Mouse (Mus musculus): ENCODE data around the gene Tmigd1. TPM values are rescaled to one million over a fixed set of nuclear protein-coding genes. Genes with fewer than 3 reads are reported as not detected.
"Not testable (repeated sequence)": the region's sequence is repeated elsewhere in the genome, so short reads cannot be mapped to it uniquely, and the experiment has no call there.

The Tmigd1 gene
- polyA plus RNA-seq, 1 experiment from 2014 or later: 1.7 TPM

DNA sequence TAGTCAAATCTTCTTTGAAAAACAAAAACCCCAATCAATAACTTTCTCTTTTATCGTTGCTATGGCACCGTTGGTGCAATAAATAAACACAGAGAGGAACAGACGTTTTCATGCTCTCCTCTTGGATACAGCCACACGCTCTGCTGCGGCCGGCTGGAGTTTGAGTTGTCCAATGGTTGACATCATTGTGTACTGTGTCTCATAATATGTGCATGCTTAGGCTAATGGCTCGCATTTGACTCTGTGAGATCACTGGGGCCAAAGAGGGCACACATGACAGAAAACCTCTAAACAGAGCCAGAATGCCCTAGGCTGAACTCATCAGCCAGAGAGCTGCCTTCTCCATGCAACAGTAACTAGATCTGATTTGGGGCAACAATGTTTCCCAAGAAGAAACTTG, 12.4 kb downstream of the Tmigd1 start:
- no peak overlapping the region for H3K9ac ChIP-seq (ENCODE audit: low read length)
- no peak overlapping the region for H3K4me2 ChIP-seq (replicated peaks; ENCODE audit: low read depth)
- no peaks in the 10 kb centered on the region for H3K36me3 ChIP-seq (ENCODE audit: control insufficient read depth, insufficient read depth, low read length)
- H3K9me3 ChIP-seq (ENCODE audit: control insufficient read depth, low read length): no peaks in the 10 kb centered on the region
- TF ChIP-seq EP300 (optimal IDR thresholded peaks at IDR 0.05) (no peak), CTCF (IDR thresholded peaks at IDR 0.05; ENCODE audit: low read depth) (no peak)
- peak; percentile 76 for ATAC-seq (ENCODE audit: low FRiP score, low TSS enrichment)
- no peaks in the 10 kb centered on the region for H3K27me3 ChIP-seq (ENCODE audit: control insufficient read depth, insufficient read depth, low read length)
- WGBS: 35% methylated on average over 7 of the region's 7 CpGs
- H3K27ac ChIP-seq (replicated peaks): no peak overlapping the region
- H3K4me3 ChIP-seq (ENCODE audit: low read depth, low read length): no peak overlapping the region
- H3K4me1 ChIP-seq (replicated peaks; ENCODE audit: control insufficient read depth, insufficient read depth): no peaks in the 10 kb centered on the region; the same call in 1 of the 2 replicates
- no peak for DNase-seq (ENCODE audit: low spot score)

DNA sequence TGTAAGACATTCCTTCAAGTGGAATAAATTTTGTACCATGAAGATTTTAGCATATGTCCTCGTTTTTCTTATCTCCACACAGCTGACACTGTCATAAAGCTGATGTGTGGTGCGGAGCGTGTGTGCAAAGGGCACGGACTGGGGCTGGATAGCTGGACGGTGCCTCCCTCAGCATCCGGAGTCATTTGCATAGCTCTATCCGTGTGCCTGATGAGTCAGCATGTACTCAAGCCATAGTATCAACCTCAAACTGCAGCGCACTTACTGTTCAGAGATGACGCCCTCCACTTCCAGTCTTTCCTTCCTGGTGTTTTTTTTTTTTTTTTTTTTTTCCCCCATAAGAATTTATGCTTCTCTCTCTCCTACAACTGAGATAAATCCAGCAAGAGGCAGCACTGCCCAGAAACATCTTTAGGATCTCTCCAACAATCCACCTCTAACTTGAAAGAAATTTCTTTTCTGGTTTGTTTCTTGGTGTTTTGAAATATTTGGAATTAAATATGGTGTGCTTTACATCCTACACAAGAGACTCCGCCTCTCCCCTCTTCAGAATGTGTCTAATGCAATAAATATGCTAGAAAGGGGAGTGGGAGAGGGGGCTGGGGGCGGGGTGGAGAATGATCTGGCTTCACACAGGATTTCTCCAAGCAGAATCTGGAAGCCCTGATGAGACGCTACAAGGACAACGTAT, 14.7 kb downstream of the Tmigd1 start:
- DNase-seq (ENCODE audit: low spot score) (peak; percentile 49), ATAC-seq (ENCODE audit: low FRiP score, low TSS enrichment) (peak; percentile 90)
- H3K27ac ChIP-seq (replicated peaks): peak overlapping the region; percentile 63; the same call in 1 of the 2 replicates

DNA sequence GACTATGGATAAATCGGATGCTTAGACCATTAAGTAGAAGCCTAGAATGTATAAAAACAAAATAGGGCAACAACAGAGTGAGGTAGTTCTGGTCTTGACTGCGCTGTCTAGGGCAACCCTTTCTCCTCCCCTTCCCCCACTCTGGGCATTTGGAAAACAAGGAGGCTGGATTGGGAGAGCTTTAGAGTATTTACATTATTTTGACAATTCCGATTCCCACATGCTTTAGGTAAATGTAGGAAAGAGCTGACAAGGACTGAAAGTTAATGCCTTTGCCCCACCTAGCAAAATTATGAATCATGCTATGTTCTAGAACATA, 15.2 kb downstream of the Tmigd1 start:
- WGBS: 40% methylated on average over 3 of the region's 3 CpGs
- Histone ChIP-seq H3K27ac (replicated peaks) (peak overlapping the region; percentile 63; the same call in 1 of the 2 replicates), H3K9ac (ENCODE audit: low read length) (no peak overlapping the region), H3K36me3 (ENCODE audit: control insufficient read depth, insufficient read depth, low read length) (no peaks in the 10 kb centered on the region), H3K9me3 (ENCODE audit: control insufficient read depth, low read length) (no peaks in the 10 kb centered on the region), H3K4me2 (replicated peaks; ENCODE audit: low read depth) (no peak overlapping the region), H3K4me1 (replicated peaks; ENCODE audit: control insufficient read depth, insufficient read depth) (no peaks in the 10 kb centered on the region; the same call in 1 of the 2 replicates), H3K27me3 (ENCODE audit: control insufficient read depth, insufficient read depth, low read length) (no peaks in the 10 kb centered on the region), H3K4me3 (ENCODE audit: low read depth, low read length) (no peak overlapping the region)
- DNase-seq (ENCODE audit: low spot score) (no peak), ATAC-seq (ENCODE audit: low FRiP score, low TSS enrichment) (no peak)
- no peak for TF ChIP-seq EP300 (optimal IDR thresholded peaks at IDR 0.05)
- TF ChIP-seq CTCF (IDR thresholded peaks at IDR 0.05; ENCODE audit: low read depth): no peak

More for the DNA sequence above, 14.7 kb downstream of the Tmigd1 start:
- H3K4me2 ChIP-seq (replicated peaks; ENCODE audit: low read depth): no peak overlapping the region; the same call in 1 of the 2 replicates
- no peak for TF ChIP-seq EP300 (optimal IDR thresholded peaks at IDR 0.05)
- no peak for TF ChIP-seq CTCF (IDR thresholded peaks at IDR 0.05; ENCODE audit: low read depth)
- H3K9me3 ChIP-seq (ENCODE audit: control insufficient read depth, low read length): no peaks in the 10 kb centered on the region
- H3K9ac ChIP-seq (ENCODE audit: low read length): no peak overlapping the region
- no peak overlapping the region for H3K4me3 ChIP-seq (ENCODE audit: low read depth, low read length)
- H3K4me1 ChIP-seq (replicated peaks; ENCODE audit: control insufficient read depth, insufficient read depth): no peaks in the 10 kb centered on the region; the same call in 1 of the 2 replicates
- WGBS: 26% methylated on average over 13 of the region's 13 CpGs
- no peaks in the 10 kb centered on the region for H3K36me3 ChIP-seq (ENCODE audit: control insufficient read depth, insufficient read depth, low read length)
- H3K27me3 ChIP-seq (ENCODE audit: control insufficient read depth, insufficient read depth, low read length): no peaks in the 10 kb centered on the region

DNA sequence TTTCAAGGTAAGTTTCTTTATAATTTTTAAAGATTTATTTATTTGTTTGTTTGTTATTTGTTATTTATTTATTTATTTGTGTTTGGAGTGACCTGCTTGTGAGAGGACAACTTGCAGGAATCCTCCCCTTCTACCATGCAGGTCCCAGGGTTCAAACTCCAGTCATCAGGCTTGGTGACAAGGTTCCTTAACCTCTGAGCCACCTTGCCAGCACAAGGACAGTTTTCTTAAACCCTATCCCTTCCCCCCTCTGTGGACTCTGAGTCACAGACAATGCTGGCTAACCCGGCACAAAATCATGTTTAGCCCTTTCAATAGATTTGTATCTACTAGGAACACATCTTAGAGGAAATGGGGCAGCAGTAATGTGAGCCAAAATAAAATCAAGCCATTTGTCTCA, 18.6 kb downstream of the Tmigd1 start:
- TF ChIP-seq EP300 (optimal IDR thresholded peaks at IDR 0.05): no peak
- 52% methylated on average over 1 of the region's 1 CpGs for WGBS
- Histone ChIP-seq H3K36me3 (ENCODE audit: control insufficient read depth, insufficient read depth, low read length) (no peaks in the 10 kb centered on the region), H3K9ac (ENCODE audit: low read length) (no peak overlapping the region), H3K27ac (replicated peaks) (no peak overlapping the region), H3K4me3 (ENCODE audit: low read depth, low read length) (no peak overlapping the region), H3K27me3 (ENCODE audit: control insufficient read depth, insufficient read depth, low read length) (no peaks in the 10 kb centered on the region), H3K4me2 (replicated peaks; ENCODE audit: low read depth) (no peak overlapping the region), H3K9me3 (ENCODE audit: control insufficient read depth, low read length) (no peaks in the 10 kb centered on the region), H3K4me1 (replicated peaks; ENCODE audit: control insufficient read depth, insufficient read depth) (no peaks in the 10 kb centered on the region; the same call in 1 of the 2 replicates)
- no peak for ATAC-seq (ENCODE audit: low FRiP score, low TSS enrichment)
- DNase-seq (ENCODE audit: low spot score): no peak

DNA sequence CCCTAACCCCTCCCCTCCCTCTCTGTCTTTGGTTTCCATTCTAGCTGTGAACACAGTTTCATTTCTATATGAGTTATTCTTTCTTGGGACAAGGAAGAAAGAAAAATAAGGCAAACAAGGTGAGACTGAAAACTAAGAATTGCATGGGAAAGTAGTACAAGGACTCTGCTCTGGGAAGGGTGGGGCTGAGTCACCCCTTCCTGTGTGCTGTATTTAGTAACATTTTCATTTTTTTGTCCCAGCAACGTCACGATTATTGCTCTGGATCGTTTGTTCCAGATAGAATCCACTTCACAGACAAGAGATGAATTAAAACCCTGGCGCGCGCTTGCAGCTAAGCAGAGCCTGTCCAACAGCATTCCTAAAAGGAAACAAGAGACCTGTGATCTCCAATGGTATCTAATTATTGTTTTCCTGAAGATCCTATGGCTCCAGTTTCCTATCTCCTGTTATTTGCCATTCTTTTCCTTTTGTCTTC, 22.8 kb downstream of the Tmigd1 start, which contains the start of gene Blmh:
Blmh (plus strand) TSS at position 51 of the 478 bp plus-strand sequence.
- no peak within 1 kb of the TSS for H3K27ac ChIP-seq (replicated peaks)
- WGBS: 40% methylated on average over 6 of the region's 6 CpGs
- H3K4me1 ChIP-seq (replicated peaks; ENCODE audit: control insufficient read depth, insufficient read depth): no peaks in the 10 kb centered on the region
- TF ChIP-seq CTCF (IDR thresholded peaks at IDR 0.05; ENCODE audit: low read depth) (no peak), EP300 (optimal IDR thresholded peaks at IDR 0.05) (no peak)
- no peaks in the 10 kb centered on the region for H3K27me3 ChIP-seq (ENCODE audit: control insufficient read depth, insufficient read depth, low read length)
- no peak within 1 kb of the TSS for H3K4me2 ChIP-seq (replicated peaks; ENCODE audit: low read depth)
- ATAC-seq (ENCODE audit: low FRiP score, low TSS enrichment): no peak
- H3K9me3 ChIP-seq (ENCODE audit: control insufficient read depth, low read length): no peaks in the 10 kb centered on the region
- H3K36me3 ChIP-seq (ENCODE audit: control insufficient read depth, insufficient read depth, low read length): no peaks in the 10 kb centered on the region
- no peak for DNase-seq (ENCODE audit: low spot score)
- H3K4me3 ChIP-seq (ENCODE audit: low read depth, low read length): no peak within 1 kb of the TSS
- H3K9ac ChIP-seq (ENCODE audit: low read length): no peak within 1 kb of the TSS

DNA sequence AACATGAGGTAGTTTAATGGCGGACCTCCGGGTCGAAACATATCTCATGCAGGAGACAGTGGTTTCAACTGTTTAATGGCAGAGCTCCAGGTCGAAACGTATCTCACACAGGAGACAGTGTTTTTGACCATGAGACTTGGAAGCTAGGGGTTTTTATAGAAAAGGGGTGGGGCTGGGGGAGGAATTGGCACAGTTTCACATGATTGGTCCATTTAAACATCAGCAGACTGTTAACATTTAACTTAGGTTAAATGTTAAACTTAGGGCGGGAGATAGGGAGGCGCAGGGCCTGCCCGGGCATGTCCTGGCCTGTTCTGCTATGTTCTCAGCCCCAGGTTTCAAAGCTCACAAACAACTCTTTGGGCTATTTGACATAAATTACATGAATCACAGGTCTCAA, 26.6 kb downstream of the Tmigd1 start:
- H3K36me3 ChIP-seq (ENCODE audit: control insufficient read depth, insufficient read depth, low read length); H3K9ac ChIP-seq (ENCODE audit: low read length); H3K4me1 ChIP-seq (replicated peaks; ENCODE audit: control insufficient read depth, insufficient read depth); H3K4me3 ChIP-seq (ENCODE audit: low read depth, low read length); H3K27ac ChIP-seq (replicated peaks); DNase-seq (ENCODE audit: low spot score); ATAC-seq (ENCODE audit: low FRiP score, low TSS enrichment); H3K9me3 ChIP-seq (ENCODE audit: control insufficient read depth, low read length); H3K4me2 ChIP-seq (replicated peaks; ENCODE audit: low read depth); H3K27me3 ChIP-seq (ENCODE audit: control insufficient read depth, insufficient read depth, low read length): not testable (repeated sequence)
- WGBS: 71% methylated on average over 8 of the region's 8 CpGs

Measured in stomach, postnatal 0 days (tissue).